Mouse (Mus musculus): ENCODE measurements around the gene Clip1. TPM values are rescaled to one million over a fixed set of nuclear protein-coding genes. Genes with fewer than 3 reads are reported as not detected.

The Clip1 gene
- total RNA-seq, 4 experiments from 2014 or later: 341 to 375 (median 357) TPM

DNA sequence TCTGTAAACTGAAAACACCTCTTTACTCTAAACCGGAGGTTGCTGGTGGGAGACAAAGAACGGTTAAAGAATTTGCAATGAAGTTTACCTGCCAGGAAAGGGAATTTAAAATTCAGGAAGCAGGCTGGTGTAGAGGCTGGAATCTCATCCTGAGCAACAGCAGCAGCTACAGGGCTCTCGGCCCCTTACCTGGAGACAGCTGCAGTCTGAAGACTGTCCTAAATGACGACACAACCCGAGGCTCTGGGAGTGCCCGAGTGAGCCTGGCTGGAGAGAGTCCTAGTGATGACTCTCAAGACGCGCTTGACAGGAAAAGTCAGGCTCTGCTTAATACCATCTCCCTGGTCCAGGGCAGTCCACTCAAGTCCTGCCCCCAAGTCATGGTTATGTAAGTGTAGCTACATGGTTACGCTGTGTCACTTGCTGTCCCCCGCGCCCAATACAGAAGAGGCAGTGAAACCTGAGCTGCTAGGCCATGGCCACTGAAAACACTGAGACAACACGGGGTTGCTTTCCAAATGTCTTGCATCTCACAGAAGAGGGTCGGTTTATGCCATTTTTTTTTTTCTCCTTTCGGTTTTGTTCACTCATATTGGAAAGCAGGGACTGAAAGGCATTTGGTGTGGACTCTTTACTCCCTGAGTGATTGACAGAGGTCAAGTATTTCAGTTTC lies 13.5 kb downstream of the Clip1 start:
- DNase-seq (ENCODE audit: low spot score in 2 of 2): peak; percentile 56 to 79

DNA sequence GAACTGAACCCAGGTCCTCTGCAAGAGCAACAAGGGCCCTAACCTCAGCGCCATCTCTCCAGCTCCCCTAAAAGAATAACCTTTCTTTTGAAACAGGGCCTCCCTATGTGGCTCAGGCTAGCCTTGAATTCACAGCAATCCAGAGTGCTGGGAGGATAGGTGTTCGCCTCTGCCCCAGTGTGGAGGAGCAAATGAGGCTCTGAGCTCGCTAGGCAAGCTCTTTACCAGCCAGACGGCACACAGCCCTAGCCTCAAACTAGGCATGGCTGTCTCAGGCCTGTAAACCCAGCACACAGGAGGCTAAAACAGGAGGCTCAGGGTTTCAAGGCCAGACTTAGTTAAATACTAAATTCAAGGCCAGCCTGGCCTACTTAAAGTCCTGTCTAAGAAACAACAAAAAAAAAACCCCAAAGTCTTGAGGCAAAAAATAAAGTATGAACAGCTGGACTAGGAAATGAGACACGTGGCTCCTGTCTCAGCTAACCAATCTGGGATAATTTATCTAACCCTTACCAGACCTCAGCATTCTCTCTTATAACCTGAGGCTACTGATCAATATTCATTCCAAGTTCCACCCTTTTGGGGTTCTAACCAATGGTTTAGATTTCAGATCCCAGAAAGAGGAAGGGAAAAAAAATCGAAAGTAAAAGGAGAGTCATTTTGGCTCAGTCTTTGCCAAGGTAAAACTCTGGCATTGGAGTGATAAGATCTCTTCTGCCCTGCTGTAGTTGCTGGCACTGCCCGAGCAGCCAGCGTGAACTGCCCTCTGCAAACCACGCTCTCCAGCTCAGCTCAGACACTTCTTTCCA lies 14.2 kb downstream of the Clip1 start:
- no peak for DNase-seq (ENCODE audit: low spot score in 2 of 2)

DNA sequence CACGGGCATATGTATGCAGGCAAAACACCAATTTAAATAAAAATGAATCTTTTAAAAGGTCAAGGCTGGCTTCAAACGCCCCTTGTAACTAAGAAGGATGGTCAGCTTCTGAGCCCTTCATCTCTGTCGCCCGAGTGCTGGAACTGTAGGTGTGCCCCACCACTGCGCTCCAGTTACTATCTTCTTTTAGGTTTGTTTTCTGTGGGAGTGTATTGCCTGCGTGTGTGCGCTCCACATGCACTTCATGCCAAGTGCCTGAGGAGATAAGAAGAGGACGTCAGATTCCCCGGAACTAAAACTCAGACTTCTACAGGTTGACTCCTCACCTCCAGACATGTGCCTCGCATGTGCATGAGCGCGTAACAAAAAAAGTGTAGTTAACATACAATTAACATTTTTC lies 16.5 kb downstream of the Clip1 start:
- DNase-seq (ENCODE audit: low spot score in 2 of 2): no peak

DNA sequence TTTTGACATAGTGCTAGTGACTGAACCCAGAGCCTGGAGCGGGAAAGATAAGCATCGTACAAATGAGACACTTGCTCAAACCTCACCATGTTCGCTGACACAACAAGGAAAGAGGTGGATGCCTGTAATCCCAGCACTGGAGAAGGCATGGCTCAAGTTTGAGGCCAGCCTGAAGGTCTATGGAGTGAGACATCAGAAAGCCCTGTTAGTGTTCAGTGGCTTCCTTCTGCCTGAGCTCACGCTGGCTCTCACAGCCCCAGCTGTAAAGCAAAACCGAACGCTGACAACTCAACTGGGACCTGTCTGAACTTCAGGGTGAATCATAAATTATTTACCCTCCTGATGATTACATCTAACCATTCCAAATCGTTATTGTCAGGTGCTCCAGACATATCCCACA lies 18.5 kb downstream of the Clip1 start:
- DNase-seq (ENCODE audit: low spot score in 2 of 2): no peak

DNA sequence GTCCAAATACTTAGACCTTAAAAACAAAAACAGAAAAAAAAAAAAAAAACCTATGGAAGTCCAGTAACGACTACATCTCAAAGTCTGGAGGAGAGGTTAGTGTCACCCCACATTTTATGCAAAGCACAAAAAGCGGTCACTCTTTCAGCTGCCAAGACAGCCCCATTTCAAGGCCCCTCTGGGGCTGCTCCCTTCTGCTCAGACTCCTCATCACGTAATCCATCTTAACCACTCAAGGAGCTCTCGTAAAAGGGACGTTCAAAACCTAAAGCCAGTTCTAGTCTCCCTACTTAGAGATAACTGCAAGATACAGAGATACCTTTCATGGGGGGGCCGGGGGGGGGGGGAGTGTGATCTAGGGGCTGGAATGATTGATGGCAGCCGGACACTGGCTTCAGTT lies 20.1 kb downstream of the Clip1 start:
- no peak for DNase-seq (ENCODE audit: low spot score in 2 of 2)

DNA sequence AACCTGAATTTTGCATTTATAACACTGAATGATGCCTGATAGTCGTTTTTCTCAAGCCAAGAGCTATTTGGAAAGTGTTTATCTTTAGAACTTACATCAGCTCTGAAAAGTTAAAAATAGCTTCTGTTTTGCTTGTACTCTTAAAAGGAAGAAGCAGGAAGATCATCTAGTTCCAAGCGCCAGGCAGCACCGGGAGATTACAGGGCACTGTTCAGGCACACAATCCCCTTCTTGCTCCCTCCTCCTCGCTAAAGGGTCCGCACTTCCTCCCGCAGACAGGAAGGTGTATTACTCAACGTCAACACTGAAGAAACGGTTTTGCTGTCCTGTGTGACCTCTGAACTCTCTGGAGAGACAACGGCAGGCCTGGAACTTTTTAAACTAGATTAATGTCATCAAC lies 22.4 kb downstream of the Clip1 start:
- DNase-seq (ENCODE audit: low spot score in 2 of 2): no peak

DNA sequence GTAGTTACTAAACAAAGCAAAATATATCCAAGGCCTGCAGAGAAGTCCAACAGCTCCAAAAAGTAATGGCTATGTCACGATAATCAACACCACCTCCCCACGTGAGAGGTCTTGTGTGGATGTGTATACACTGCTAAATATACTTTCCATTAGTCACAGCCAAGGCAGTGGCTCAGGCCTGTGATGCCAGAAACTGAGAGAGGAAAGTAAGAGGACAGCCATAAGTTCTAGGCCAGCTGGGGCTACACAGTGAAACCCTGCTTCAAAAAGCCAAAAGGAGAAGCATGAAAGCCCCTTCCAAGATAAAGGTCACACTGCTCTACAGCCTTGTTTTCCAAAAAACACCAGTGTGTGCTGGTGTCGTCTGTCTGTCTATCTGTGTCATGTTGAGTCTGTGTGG lies 22.8 kb downstream of the Clip1 start:
- peak; percentile 43 to 44 for DNase-seq (ENCODE audit: low spot score in 2 of 2)

DNA sequence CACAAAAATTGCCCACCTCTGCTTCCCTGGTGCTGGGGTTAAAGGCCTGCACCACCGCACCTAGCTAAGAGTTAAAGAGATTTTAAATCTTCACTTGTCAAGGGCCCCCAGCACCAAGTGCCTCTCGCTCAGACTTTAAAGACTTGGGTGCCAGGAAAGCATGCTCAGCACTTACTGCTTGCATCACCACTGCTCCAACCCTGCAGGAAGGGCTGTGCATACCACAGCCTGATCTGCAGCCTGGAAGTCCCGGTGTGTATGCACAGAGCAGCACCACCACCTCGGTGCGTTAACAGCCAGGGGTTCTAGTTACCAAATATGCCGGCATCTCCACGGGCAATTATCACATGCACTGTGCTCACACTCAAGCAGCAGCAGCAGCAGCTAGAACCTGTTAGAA lies 26.8 kb downstream of the Clip1 start:
- DNase-seq (ENCODE audit: low spot score in 2 of 2): no peak

DNA sequence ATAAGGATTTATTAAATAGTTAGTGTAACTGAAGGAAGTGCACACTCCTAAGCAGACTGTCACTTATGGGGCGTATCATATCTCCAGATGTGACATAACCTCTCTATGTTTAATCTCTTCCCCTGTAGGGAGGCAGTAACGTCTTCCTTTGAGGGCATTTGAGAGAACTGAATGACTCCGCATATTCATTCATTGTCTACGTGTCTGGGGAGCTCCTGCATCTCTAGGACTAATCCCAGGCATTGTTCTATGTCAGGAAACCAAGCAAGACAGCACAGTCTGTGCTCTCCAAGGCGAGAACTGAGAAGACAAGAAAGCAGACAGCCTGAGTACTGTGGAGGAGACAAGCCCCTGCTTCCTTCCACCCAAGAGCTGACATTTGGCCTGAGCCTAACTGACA lies 29.5 kb downstream of the Clip1 start:
- DNase-seq (ENCODE audit: low spot score in 2 of 2): no peak

DNA sequence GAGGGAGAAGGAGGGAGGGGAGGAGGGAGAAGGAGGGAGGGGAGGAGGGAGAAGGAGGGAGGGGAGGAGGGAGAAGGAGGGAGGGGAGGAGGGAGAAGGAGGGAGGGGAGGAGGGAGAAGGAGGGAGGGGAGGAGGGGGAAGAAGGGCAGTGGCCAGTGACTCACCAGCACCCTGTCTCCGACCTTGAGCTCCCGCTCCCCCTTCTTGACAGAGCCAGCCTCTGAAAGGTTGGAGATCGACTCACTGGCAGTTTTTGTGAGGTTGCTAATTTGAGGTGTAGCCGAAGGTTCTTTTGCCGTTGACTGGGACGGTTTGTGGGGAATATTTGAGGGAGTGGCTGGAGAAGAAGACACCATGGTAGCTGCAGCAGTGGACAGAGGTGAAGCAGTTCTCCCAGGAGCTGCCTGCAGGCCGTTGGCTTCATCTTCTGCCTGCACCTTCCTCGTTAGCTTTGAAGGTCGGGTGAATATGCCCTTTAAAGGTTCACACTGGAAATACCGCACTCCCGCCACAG lies 31.1 kb downstream of the Clip1 start:
- no peak for DNase-seq (ENCODE audit: low spot score in 2 of 2)

DNA sequence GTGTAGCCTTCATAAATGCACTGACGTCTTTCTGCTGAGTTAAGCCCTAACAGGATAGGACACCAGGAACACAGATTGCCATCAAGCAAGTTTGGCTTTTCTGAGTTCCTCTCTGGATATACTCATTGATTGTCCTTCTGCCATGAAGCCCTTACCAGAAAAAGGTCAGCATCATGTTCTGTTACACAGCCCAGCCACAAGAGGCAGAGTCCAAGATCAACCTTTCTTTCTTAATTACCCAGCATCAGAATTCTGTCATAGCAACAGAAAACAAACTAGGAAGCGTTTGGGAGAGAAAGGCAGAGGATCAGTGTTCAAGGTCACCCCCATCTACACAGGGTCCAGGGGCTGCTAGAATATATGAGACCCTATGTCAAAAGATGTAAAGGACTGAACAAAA lies 33.6 kb downstream of the Clip1 start:
- DNase-seq (ENCODE audit: low spot score in 2 of 2): no peak

DNA sequence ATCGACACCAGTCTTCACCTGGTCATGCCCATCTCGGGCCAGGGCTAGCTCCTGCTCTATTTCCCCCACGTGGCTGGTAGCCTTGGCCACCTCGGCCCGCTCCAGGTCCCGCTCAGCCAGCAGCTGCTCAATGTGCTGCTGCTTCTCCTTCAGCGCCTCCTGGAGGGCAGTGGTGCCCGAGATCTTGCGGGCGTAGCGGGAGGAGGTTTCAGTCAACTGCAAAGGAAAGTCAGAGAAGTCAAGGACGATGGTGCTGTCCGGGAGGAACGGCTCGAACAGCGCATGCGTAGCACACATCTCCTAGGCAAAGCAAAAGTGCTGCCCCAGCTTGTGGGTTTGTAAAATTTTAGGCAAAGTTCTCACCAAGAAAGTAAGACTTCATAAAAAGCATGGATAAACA lies 42.0 kb downstream of the Clip1 start:
- no peak for DNase-seq (ENCODE audit: low spot score in 2 of 2)

DNA sequence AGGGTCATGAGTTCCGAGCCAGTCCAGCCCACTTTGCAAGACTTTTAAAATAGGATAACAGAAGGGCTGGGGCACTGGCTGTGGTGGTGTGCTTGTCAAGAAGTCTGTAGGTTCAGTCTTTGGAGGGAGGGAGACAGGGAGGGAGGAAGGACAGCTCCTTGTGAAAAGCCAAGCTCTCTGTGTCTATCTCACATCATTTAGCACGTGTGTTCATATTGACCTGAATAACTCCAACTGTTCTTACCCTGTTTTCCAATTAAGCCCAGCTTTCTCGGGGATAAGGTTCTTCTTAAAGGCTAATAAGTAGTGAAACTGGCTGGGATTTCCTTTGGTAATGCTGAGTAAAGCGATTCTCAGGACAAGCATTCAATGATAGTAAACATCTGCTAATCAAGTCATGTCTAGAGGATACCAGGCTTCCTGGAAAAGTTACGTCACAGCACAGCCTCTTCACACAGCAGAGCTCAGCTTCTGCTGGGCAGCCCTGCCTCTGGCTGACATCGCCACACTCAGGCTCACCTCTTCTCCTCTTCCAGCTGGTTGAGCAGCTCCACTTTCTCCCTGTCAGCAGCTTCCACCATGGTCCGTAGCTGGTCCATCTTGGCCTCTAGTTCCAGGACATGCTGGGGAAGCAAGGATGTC lies 43.0 kb downstream of the Clip1 start:
- peak in 1 of 2 experiments; percentile 31 for DNase-seq (ENCODE audit: low spot score in 2 of 2)

DNA sequence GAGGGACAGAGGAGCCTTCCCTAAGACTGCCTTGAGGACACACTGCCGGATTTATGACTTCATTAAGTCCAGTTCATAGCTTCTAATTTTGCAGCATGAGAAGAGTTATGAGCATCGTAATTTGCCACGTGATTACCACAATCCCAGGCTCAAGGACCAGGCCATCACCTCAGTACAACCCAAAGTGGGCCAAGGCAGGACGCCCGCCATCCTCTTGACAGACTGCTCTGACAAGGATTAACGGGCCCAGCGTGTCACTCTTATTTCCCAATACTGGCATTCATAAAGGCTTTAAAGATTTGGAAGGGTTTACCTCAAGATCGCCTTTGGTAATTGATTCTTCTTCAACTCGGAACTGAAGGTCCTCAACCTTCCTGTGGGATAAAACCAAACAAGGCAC lies 44.2 kb downstream of the Clip1 start:
- DNase-seq (ENCODE audit: low spot score in 2 of 2): no peak

DNA sequence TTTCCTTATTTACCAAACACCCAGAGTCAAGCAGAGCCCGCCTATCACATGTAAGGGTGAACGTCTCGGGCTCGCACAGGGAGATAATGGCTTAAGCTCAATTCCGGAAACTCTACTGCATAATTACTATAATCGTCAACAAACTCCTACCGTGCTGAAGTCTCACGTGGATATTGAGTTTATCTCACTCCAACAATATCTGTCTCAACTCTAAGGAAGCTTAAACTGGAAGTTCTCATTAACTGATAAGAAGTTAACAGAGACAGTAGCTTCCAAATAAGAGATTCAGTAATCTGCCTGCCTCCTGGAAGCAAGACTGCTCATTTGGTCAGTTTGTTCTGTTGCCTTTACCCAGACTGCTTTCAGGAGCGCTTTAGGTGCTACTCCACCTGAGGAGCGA lies 53.2 kb downstream of the Clip1 start:
- no peak for DNase-seq (ENCODE audit: low spot score in 2 of 2)

DNA sequence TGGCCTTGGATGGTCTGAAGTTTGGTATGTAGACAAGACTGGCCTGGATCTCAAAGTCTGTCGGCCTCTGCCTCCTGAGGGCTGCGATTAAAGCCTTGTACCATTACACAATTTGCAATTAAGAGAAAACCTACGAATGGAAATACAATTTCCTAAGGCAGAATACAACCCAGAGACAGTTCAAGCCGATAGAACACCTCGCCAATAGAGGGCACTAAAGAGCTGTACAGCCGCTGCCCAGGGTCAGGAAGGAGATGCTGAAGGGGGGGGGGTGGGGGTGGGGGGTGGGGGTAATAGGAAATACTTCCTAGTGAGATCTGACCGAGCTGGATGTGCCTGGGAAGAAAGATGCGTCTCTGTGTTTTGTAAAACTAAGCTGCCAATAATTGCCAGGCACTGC lies 57.8 kb downstream of the Clip1 start:
- DNase-seq (ENCODE audit: low spot score in 2 of 2): peak; percentile 26 to 37

DNA sequence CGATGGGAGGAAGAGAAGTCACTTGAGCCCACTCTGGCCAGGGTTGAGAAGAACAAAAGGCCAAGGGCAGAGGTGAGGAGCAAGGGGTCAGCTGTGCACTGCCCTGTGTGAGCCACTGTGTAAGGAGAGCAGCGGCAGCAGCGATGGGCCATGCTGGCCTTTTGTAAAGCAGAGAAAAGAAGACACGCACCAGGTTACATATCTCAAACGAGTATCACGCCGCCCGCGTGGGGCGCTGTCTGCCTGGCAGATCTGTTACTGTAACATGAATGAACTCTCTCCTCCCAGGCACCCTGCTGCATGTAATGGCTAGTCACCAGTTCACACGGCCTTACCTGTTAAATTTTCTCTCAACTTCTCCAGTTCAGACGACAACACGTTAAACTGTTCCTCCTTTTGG lies 62.0 kb downstream of the Clip1 start:
- DNase-seq (ENCODE audit: low spot score in 2 of 2): no peak

DNA sequence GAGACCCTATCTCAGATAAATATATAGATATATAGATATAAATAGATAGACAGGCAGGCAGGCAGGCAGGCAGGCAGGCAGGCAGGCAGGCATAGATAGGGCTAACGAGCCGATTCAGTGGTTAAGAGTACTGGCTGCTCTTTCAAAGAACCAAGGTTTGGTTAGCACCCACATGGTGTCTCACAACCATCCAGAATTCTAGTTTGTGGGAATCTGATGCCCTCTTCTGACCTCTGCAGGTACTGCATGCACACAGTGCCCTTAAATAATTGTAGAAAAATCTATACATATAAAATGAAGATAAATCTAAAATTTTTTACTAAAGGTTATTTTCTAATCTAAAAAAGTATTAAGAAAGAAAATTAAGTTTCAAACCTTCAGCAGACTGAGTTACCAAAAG lies 65.9 kb downstream of the Clip1 start:
- no peak for DNase-seq (ENCODE audit: low spot score in 2 of 2)

DNA sequence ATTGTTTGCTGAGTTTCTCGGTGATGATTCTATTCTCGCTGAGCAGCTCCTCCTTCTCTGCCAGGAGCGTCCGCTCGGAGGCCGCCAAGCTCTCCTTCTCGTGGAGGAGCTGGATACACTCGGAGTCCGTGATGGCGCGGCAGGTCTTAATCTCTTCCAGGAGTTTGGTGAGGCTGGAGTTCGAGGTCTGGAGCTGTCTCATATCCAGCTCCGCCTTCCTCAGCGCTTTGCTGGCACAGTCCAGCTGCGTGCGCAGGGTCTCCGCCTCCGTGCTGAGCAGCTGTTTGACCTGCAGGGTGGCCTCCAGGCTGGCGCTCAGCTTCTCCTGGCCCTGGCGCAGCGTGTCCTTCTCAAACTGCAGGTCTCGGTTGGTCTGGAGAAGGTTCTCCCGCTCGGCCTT lies 70.2 kb downstream of the Clip1 start:
- no peak for DNase-seq (ENCODE audit: low spot score in 2 of 2)

DNA sequence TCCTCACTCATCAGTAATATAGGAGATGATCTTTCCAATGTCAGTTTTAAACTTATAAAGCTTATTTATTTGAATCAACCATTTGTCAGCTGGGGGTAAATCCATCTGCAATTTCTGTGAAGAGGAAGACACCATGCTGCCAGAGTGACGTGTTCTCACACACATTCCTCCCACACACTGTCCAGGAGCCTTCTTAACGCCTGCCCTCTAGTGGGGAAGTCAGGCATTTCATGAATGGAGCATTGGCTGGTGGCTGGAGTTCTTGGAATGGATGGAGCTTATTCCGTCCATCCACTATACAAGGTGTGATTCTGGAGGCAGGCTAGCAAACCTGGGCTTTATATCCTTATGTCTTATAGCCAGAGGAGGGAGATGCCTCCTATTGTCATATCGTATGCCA lies 74.6 kb downstream of the Clip1 start:
- DNase-seq (ENCODE audit: low spot score in 2 of 2): peak; percentile 43 to 49

DNA sequence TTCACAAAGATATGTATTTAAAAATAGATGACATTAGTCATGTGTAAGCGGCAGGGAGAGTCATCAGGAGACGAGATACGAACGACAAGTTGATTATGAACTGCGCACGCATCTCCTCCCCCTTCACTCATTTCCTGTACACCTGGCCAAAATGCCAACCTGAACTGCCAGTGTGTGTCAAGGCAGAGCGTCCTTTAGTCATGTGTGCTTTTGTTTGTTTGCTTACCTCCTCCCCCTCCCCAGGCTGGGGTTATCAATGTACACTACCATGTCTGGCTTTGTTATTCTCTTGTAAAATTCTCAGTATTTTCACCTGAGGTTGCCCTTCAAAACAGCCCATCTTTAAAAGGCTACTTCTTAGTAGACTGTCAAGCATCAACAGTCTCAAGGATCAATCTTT lies 75.0 kb downstream of the Clip1 start:
- no peak for DNase-seq (ENCODE audit: low spot score in 2 of 2)

DNA sequence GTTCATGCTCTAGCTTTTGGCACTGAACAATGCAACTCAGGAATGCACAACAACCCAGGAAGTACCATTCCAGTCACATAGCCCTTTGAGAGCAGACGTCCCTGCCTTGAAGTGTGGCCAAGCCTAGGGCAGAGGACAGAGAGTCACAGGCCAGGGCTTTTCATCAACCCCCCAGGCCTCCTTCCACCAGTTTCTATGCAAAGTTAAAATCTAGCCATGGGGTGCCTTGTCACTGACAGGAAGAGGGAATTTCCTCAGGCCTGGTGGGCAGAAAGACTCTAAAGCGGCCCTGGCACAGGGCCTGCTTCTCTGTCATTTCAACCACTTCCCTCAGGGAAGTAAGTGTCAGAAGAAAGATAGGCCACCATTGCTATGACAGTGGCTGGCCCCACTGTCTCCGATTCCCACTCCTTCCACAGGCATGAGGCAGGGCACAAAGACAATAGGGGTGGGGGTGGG lies 77.2 kb downstream of the Clip1 start:
- DNase-seq (ENCODE audit: low spot score in 2 of 2): no peak

All from gastrocnemius, adult 8-10 months (tissue).